13 mouse cellular contexts compared by ENCODE assay signal in the genomic region with DNA sequence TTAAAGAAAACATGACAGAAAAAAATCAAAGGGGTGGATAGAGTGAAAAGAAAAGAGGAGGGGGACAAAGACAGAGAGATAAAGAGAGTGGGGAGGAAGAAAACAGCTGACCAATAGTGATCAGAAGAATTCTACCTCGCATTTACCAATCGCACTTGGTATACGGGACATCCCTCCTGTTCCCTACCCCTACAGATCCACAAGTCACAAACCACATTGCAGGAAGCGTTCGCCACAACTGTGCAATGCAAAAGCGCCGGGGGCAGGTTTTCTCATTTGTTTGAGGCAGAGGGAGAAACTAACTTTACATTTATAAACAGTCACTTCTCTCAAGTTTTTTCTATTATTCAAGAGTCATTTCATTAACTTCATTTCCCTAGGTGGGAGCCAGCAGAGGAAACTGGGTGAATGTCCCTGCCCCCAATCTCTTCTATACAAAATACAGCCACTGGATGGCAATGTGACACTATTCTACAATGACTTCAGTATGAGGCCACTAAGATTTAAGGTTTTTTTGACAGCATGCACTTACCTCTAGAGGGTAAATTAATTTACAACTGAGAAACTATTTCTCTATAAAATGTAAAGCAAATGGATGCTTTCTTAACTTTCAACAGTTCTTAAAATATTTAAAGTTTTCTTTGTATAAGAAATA. TPM values are rescaled to one million over a fixed set of nuclear protein-coding genes. Genes with fewer than 3 reads are reported as not detected.
DNase-seq lines count a peak whose midpoint lies in the region; ATAC-seq and TF ChIP-seq lines count a peak whose summit lies in the region.
"Had no signal": no experiment of that assay in that cellular context is flagged by ENCODE, and none has a peak within 500 bp of the region (broad histone marks: within the 10 kb centered on the region; RNA-seq: fewer than 3 reads in every experiment).

No protein-coding gene starts in this region.

- H3K4me1 ChIP-seq in heart, postnatal 0 days (ENCODE audit: control insufficient read depth, insufficient read depth), result no peaks in the 10 kb centered on the region
- H3K4me1 ChIP-seq in neural tube, embryonic 14.5 days (ENCODE audit: control insufficient read depth, insufficient read depth, low read length), result no peaks in the 10 kb centered on the region
- H3K4me1 ChIP-seq: limb, embryonic 15.5 days; neural tube, embryonic 12.5 days; stomach, embryonic 15.5 days had no signal

- peak; percentile 49 for TF ChIP-seq CTCF in heart, postnatal 0 days (IDR thresholded peaks at IDR 0.05; ENCODE audit: low read depth)

- no peak overlapping the region for H3K4me3 ChIP-seq in heart, postnatal 0 days (ENCODE audit: low read depth, low read length)
- H3K4me3 ChIP-seq in neural tube, embryonic 14.5 days (ENCODE audit: low read depth, low read length), result no peak overlapping the region
- H3K4me3 ChIP-seq: limb, embryonic 15.5 days; neural tube, embryonic 12.5 days; stomach, embryonic 15.5 days had no signal

- H3K9me3 ChIP-seq in heart, postnatal 0 days (replicated peaks; ENCODE audit: control insufficient read depth, low read length), result no peaks in the 10 kb centered on the region
- no peaks in the 10 kb centered on the region for H3K9me3 ChIP-seq in neural tube, embryonic 14.5 days (ENCODE audit: control insufficient read depth, low read length)
- H3K9me3 ChIP-seq: limb, embryonic 15.5 days; neural tube, embryonic 12.5 days; stomach, embryonic 15.5 days had no signal

- ATAC-seq in heart, postnatal 0 days (ENCODE audit: insufficient read depth, low read depth), result no peak
- 0 out of 2 replicates have a peak, but pooled peaks have one; percentile 49 for ATAC-seq in neural tube, embryonic 14.5 days (ENCODE audit: low read depth)
- ATAC-seq in common myeloid progenitor, adult 5-6 weeks (replicated peaks; ENCODE audit: low read depth, poor library complexity, severe bottlenecking), result peak; percentile 78

- peaks cover 28% of the 10 kb centered on the region for H3K36me3 ChIP-seq in heart, postnatal 0 days (replicated peaks; ENCODE audit: control insufficient read depth, insufficient read depth, low read length)
- H3K36me3 ChIP-seq in neural tube, embryonic 14.5 days (ENCODE audit: control insufficient read depth, insufficient read depth, low read length), result 0 out of 2 replicates have a peak, but pooled peaks cover 4% of the 10 kb centered on the region
- H3K36me3 ChIP-seq in splenic B cell, adult 2 months (ENCODE audit: control insufficient read depth, insufficient read depth, low read length, poor library complexity, severe bottlenecking), result no peaks in the 10 kb centered on the region; the same call in 1 of the 2 replicates

- no peak overlapping the region for H3K9ac ChIP-seq in heart, postnatal 0 days (replicated peaks; ENCODE audit: low read depth, low read length)
- H3K9ac ChIP-seq in neural tube, embryonic 14.5 days (replicated peaks; ENCODE audit: low read depth, low read length), result no peak overlapping the region
- H3K9ac ChIP-seq: limb, embryonic 15.5 days; neural tube, embryonic 12.5 days; stomach, embryonic 15.5 days had no signal

- H3K27ac ChIP-seq in heart, postnatal 0 days (ENCODE audit: low read depth), result no peak overlapping the region
- H3K27ac ChIP-seq in neural tube, embryonic 14.5 days (ENCODE audit: low read depth, low read length), result no peak overlapping the region
- H3K27ac ChIP-seq: limb, embryonic 15.5 days; neural tube, embryonic 12.5 days; stomach, embryonic 15.5 days had no signal

- TF ChIP-seq EP300 in heart, postnatal 0 days (IDR thresholded peaks at IDR 0.05; ENCODE audit: low read depth), result no peak

- H3K27me3 ChIP-seq in heart, postnatal 0 days (ENCODE audit: control insufficient read depth, insufficient read depth, low read length), result no peaks in the 10 kb centered on the region
- no peaks in the 10 kb centered on the region for H3K27me3 ChIP-seq in neural tube, embryonic 14.5 days (ENCODE audit: control insufficient read depth, insufficient read depth, low read length)
- H3K27me3 ChIP-seq in splenic B cell, adult 2 months (ENCODE audit: control insufficient read depth, insufficient read depth, low read length, poor library complexity, severe bottlenecking), result 0 out of 2 replicates have a peak, but pooled peaks cover 1% of the 10 kb centered on the region
- H3K27me3 ChIP-seq: limb, embryonic 15.5 days; neural tube, embryonic 12.5 days; stomach, embryonic 15.5 days had no signal

- intact Hi-C loops in heart, postnatal 25 days (cut with DNase I), result loop anchor here (5.0 kb wide), 1 partner anchor 716 kb away; no protein-coding TSS in a partner anchor

- 84% methylated on average over 7 of the region's 7 CpGs for WGBS in heart, postnatal 0 days
- WGBS in neural tube, embryonic 14.5 days, result 93% methylated on average over 7 of the region's 7 CpGs

- DNase-seq in heart, postnatal 0 days (ENCODE audit: low spot score), result no peak
- no peak for DNase-seq in heart, postnatal 25 days (ENCODE audit: low spot score)
- no peak for DNase-seq in neural tube, embryonic 10.5 days (ENCODE audit: extremely low spot score, low spot score)
- peak; percentile 47 for DNase-seq in splenic B cell, adult 2 months (ENCODE audit: low read depth, low spot score)
- no peak for DNase-seq in spleen, postnatal 10 days (ENCODE audit: low spot score in 2 of 2)
- DNase-seq in frontal cortex, postnatal 14 days (ENCODE audit: low spot score in 2 of 2), result no peak
- DNase-seq: cerebellum, adult 9-10 months; kidney, adult 8-10 months had no signal

- H3K4me2 ChIP-seq in heart, postnatal 0 days (ENCODE audit: low read depth, low read length), result no peak overlapping the region
- no peak overlapping the region for H3K4me2 ChIP-seq in neural tube, embryonic 14.5 days (ENCODE audit: low read depth, low read length)
- H3K4me2 ChIP-seq: limb, embryonic 15.5 days; neural tube, embryonic 12.5 days; stomach, embryonic 15.5 days had no signal

RNA-seq across cellular contexts. Expression of gene Hus1b, which starts 46.0 kb away (rescaled TPM):
- not detected in 2 replicates for total RNA-seq in heart, postnatal 0 days (2014; rRNA removed; ENCODE audit: low replicate concordance)
- polyA plus RNA-seq in heart, postnatal 0 days (2015; fragmentation: Nextera tagmentation; extraction: Ambion mirVana), result not detected in 2 replicates
- not detected for total RNA-seq in heart, postnatal 25 days (2021)
- 0.35 TPM in 1 of 2 replicates, not detected in the other for polyA plus RNA-seq in neural tube, embryonic 14.5 days (2014; fragmentation: Nextera tagmentation; extraction: Ambion mirVana)
- 0.55 TPM in 1 of 2 replicates, not detected in the other for total RNA-seq in common myeloid progenitor, adult 5-6 weeks (2017)
- polyA plus RNA-seq: limb, embryonic 15.5 days; neural tube, embryonic 12.5 days had no signal
